Mouse (Mus musculus) CH12.LX (cell line): ENCODE data around the gene Fbxo44.

Source experiments
- BHLHE40 ChIP-seq: IDR thresholded peaks from 2 replicates; pipeline ENCODE4 v1.6.1; 2011; ENCODE audit warnings: mild to moderate bottlenecking, low read depth, low read length, improper control_type of control experiment
- CHD1 ChIP-seq: IDR thresholded peaks from 2 replicates; pipeline ENCODE4 v1.6.1; 2012; ENCODE audit warnings: low read depth, low read length, improper control_type of control experiment, inconsistent platforms
- CTCF ChIP-seq, 2 experiments: IDR thresholded peaks in 1 of 2; conservative IDR thresholded peaks in 1 of 2; 2 replicates each; pipeline ENCODE4 v1.5.1; 2011 to 2012; ENCODE audit warnings: low read depth in 2 of 2, low read length in 2 of 2, improper control_type of control experiment in 1 of 2, inconsistent platforms in 1 of 2, mild to moderate bottlenecking in 1 of 2, moderate library complexity in 1 of 2
- E2F4 ChIP-seq: IDR thresholded peaks from 2 replicates; pipeline ENCODE4 v1.6.1; 2011; ENCODE audit warnings: low read depth, low read length, improper control_type of control experiment; ENCODE audit not compliant: insufficient replicate concordance
- EP300 ChIP-seq: IDR thresholded peaks from 2 replicates; pipeline ENCODE4 v1.6.1; 2011; ENCODE audit warnings: low read length, improper control_type of control experiment
- ETS1 ChIP-seq: conservative IDR thresholded peaks from 2 replicates; pipeline ENCODE4 v1.6.1; 2012; ENCODE audit warnings: low read depth, mild to moderate bottlenecking, inconsistent platforms, low read length, improper control_type of control experiment, moderate library complexity
- IRF4 ChIP-seq: IDR thresholded peaks from 2 replicates; pipeline ENCODE4 v1.6.1; 2014; ENCODE audit warnings: low read depth, mild to moderate bottlenecking, inconsistent platforms, low read length, improper control_type of control experiment
- MAFK ChIP-seq: IDR thresholded peaks from 2 replicates; pipeline ENCODE4 v1.6.1; 2011; ENCODE audit warnings: low read length, improper control_type of control experiment; ENCODE audit not compliant: insufficient replicate concordance
- POLR2A ChIP-seq: IDR thresholded peaks from 2 replicates; pipeline ENCODE4 v1.6.1; 2011; ENCODE audit warnings: low read depth, mild to moderate bottlenecking, improper control_type of control experiment, low read length
- POLR2AphosphoS2 ChIP-seq: IDR thresholded peaks from 2 replicates; pipeline ENCODE4 v1.6.1; 2011; ENCODE audit warnings: low read depth, low read length, improper control_type of control experiment
- SIN3A ChIP-seq: IDR thresholded peaks from 2 replicates; pipeline ENCODE4 v1.6.1; 2012; ENCODE audit warnings: low read length, improper control_type of control experiment, inconsistent platforms
- USF1 ChIP-seq: IDR thresholded peaks from 2 replicates; pipeline ENCODE4 v1.6.1; 2014; ENCODE audit warnings: low read depth, mild to moderate bottlenecking, inconsistent platforms, low read length, improper control_type of control experiment
- ZC3H11A ChIP-seq: IDR thresholded peaks from 2 replicates; pipeline ENCODE4 v1.6.1; 2012; ENCODE audit warnings: low read depth, mild to moderate bottlenecking, inconsistent platforms, low read length, improper control_type of control experiment

GRCm38 (mm10) chr4:148204061-148204872 lies 44.0 kb upstream of the Fbxo44 start:
- TF ChIP-seq CTCF (conservative IDR thresholded peaks at IDR 0.05 in 1 of 2, IDR thresholded peaks at IDR 0.05 in 1 of 2; ENCODE audit: low read depth in 2 of 2, low read length in 2 of 2) (no peak), E2F4 (no peak), EP300 (no peak), MAFK (no peak), BHLHE40 (no peak), ETS1 (no peak), SIN3A (no peak), CHD1 (no peak), POLR2AphosphoS2 (no peak), POLR2A (no peak), ZC3H11A (no peak), USF1 (no peak), IRF4 (no peak)
